Mouse (Mus musculus) cerebellum, adult 2 months (tissue): ENCODE measurements around the gene Rce1.

Experiments used
- CTCF ChIP-seq: fragments of 200-500 bp; IDR thresholded peaks from 2 replicates; pipeline ENCODE4 v1.5.1; 2011; ENCODE audit warnings: low read depth, mild to moderate bottlenecking, control low read depth, low read length, moderate library complexity, borderline replicate concordance; ENCODE audit not compliant: insufficient read depth
- POLR2A ChIP-seq: fragments of 200-500 bp; IDR thresholded peaks from 2 replicates; pipeline ENCODE4 v1.6.1; 2011; ENCODE audit warnings: low read length, control low read depth, borderline replicate concordance; ENCODE audit not compliant: insufficient read depth

- TF ChIP-seq CTCF (no peak), POLR2A (no peak)
Observed at GRCm38 (mm10) chr19:4619461-4619860, 6.0 kb downstream of the Rce1 start.
